Mouse (Mus musculus) cerebellum, adult 2 months (tissue): Measurements from ENCODE around the gene Arid3c.

Experiments used
- CTCF ChIP-seq: fragments of 200-500 bp; IDR thresholded peaks from 2 replicates; pipeline ENCODE4 v1.5.1; 2011; ENCODE audit warnings: low read depth, mild to moderate bottlenecking, control low read depth, low read length, moderate library complexity, borderline replicate concordance; ENCODE audit not compliant: insufficient read depth
- POLR2A ChIP-seq: fragments of 200-500 bp; IDR thresholded peaks from 2 replicates; pipeline ENCODE4 v1.6.1; 2011; ENCODE audit warnings: low read length, control low read depth, borderline replicate concordance; ENCODE audit not compliant: insufficient read depth

DNA sequence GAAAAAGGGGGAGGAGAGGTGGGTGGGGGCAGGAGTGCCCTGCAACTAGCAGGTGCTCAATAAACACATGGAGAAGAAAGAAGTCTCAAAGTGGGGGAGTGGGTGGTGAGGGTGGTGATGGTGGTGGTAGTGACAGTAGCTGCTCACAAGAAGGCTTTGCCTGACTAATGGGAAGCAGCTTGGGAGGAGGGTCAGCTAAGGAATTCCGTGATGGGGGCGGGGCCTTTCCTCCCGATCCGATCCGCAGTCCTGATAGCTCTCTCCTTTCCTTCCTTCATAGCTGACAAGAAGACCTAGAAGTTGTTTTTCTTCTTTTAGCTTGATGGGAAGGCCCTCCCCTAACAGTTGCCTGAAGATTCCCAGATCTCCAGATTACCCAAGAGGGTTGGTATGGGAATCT lies 26.3 kb downstream of the Arid3c start:
- TF ChIP-seq POLR2A (no peak), CTCF (no peak)
